Comparison of ENCODE assay signal across 18 mouse cellular contexts in genomic region chr6:6173166-6173934, GRCm38 (mm10). TPM values are rescaled to one million over a fixed set of nuclear protein-coding genes. Genes with fewer than 3 reads are reported as not detected.
DNase-seq lines count a peak whose midpoint lies in the region; ATAC-seq and TF ChIP-seq lines count a peak whose summit lies in the region.
"Had no signal": no experiment of that assay in that cellular context is flagged by ENCODE, and none has a peak within 500 bp of the region (broad histone marks: within the 10 kb centered on the region; RNA-seq: fewer than 3 reads in every experiment).

No protein-coding gene starts in this region.

- H3K36me3 ChIP-seq in hindbrain, embryonic 13.5 days: no peaks in the 10 kb centered on the region
- no peaks in the 10 kb centered on the region for H3K36me3 ChIP-seq in hindbrain, embryonic 12.5 days
- no peaks in the 10 kb centered on the region for H3K36me3 ChIP-seq in forebrain, embryonic 16.5 days (ENCODE audit: control insufficient read depth, insufficient read depth)
- H3K36me3 ChIP-seq in neural tube, embryonic 13.5 days: no peaks in the 10 kb centered on the region
- H3K36me3 ChIP-seq: embryonic facial prominence, embryonic 15.5 days; intestine, embryonic 15.5 days had no signal

- in situ Hi-C loops in Patski (cut with MboI; ENCODE audit: low pct_unique_long_range_greater_than_20kb): no loop called here

- H3K4me1 ChIP-seq in hindbrain, embryonic 13.5 days (replicated peaks): peaks cover 34% of the 10 kb centered on the region
- H3K4me1 ChIP-seq in hindbrain, embryonic 12.5 days: peaks cover 27% of the 10 kb centered on the region
- peaks cover 27% of the 10 kb centered on the region for H3K4me1 ChIP-seq in forebrain, embryonic 16.5 days (replicated peaks; ENCODE audit: control insufficient read depth, insufficient read depth, low read length)
- peaks cover 37% of the 10 kb centered on the region for H3K4me1 ChIP-seq in neural tube, embryonic 13.5 days (replicated peaks)

- CTCF ChIA-PET in Patski (lab: Charles Lee): no interaction called here

- peak; percentile 94 for DNase-seq in Patski (ENCODE audit: low read depth, low spot score)
- no peak for DNase-seq in left cerebral cortex, postnatal 36 days (ENCODE audit: low spot score in 2 of 2)
- no peak for DNase-seq in gastrocnemius, postnatal 36 days
- DNase-seq in left cerebral cortex, postnatal 10 days (ENCODE audit: extremely low spot score in 1 of 2, low spot score in 2 of 2): no peak
- DNase-seq: B cell, adult 2 months; cerebellum, adult 11-12 months; kidney, postnatal 36 days; right cerebral cortex, postnatal 14 days; thymus, adult 18-20 months had no signal

- intact Hi-C loops in left cerebral cortex, postnatal 36 days (cut with DNase I): no loop called here
- intact Hi-C loops in gastrocnemius, postnatal 36 days (cut with DNase I): no loop called here
- intact Hi-C loops in left cerebral cortex, postnatal 10 days (cut with DNase I): no loop called here

- H3K27me3 ChIP-seq in hindbrain, embryonic 13.5 days: no peaks in the 10 kb centered on the region
- no peaks in the 10 kb centered on the region for H3K27me3 ChIP-seq in hindbrain, embryonic 12.5 days
- H3K27me3 ChIP-seq in Patski: no peaks in the 10 kb centered on the region
- H3K27me3 ChIP-seq in forebrain, embryonic 16.5 days (replicated peaks; ENCODE audit: control insufficient read depth, insufficient read depth, low read length): no peaks in the 10 kb centered on the region
- no peaks in the 10 kb centered on the region for H3K27me3 ChIP-seq in neural tube, embryonic 13.5 days
- H3K27me3 ChIP-seq: embryonic facial prominence, embryonic 15.5 days; intestine, embryonic 15.5 days had no signal

- H3K27ac ChIP-seq in hindbrain, embryonic 13.5 days: peak overlapping the region; percentile 72
- H3K27ac ChIP-seq in hindbrain, embryonic 12.5 days: no peak overlapping the region
- H3K27ac ChIP-seq in forebrain, embryonic 16.5 days (ENCODE audit: low read length): peak overlapping the region; percentile 77
- H3K27ac ChIP-seq in neural tube, embryonic 13.5 days (replicated peaks): peak overlapping the region; percentile 67
- H3K27ac ChIP-seq: embryonic facial prominence, embryonic 15.5 days; intestine, embryonic 15.5 days had no signal

- H3K4me3 ChIP-seq in hindbrain, embryonic 13.5 days: no peak overlapping the region
- H3K4me3 ChIP-seq in hindbrain, embryonic 12.5 days: no peak overlapping the region
- no peak overlapping the region for H3K4me3 ChIP-seq in forebrain, embryonic 16.5 days (replicated peaks; ENCODE audit: low read length)
- H3K4me3 ChIP-seq in neural tube, embryonic 13.5 days: no peak overlapping the region
- H3K4me3 ChIP-seq: embryonic facial prominence, embryonic 15.5 days; intestine, embryonic 15.5 days; megakaryocyte, embryonic 14.5 days had no signal

- no peak overlapping the region for H3K9ac ChIP-seq in hindbrain, embryonic 13.5 days
- no peak overlapping the region for H3K9ac ChIP-seq in hindbrain, embryonic 12.5 days
- H3K9ac ChIP-seq in forebrain, embryonic 16.5 days (replicated peaks; ENCODE audit: low read depth, low read length): 0 out of 2 replicates have a peak overlapping the region, but pooled peaks have one; percentile 23
- H3K9ac ChIP-seq in neural tube, embryonic 13.5 days: no peak overlapping the region
- H3K9ac ChIP-seq: embryonic facial prominence, embryonic 15.5 days; intestine, embryonic 15.5 days had no signal

- POLR2A ChIA-PET in Patski (lab: Charles Lee): interaction anchor here (0.6 kb wide), 2 partner anchors 59 to 436 kb away, joined by 3 to 6 read pairs; no protein-coding TSS in a partner anchor

- no peak for TF ChIP-seq CTCF in Patski (IDR thresholded peaks at IDR 0.05)

- peak overlapping the region; percentile 17; the same call in 1 of the 2 replicates for H3K4me2 ChIP-seq in hindbrain, embryonic 13.5 days
- H3K4me2 ChIP-seq in hindbrain, embryonic 12.5 days (replicated peaks): no peak overlapping the region
- H3K4me2 ChIP-seq in forebrain, embryonic 16.5 days (ENCODE audit: low read length): peak overlapping the region; percentile 35
- peak overlapping the region; percentile 21; the same call in 1 of the 2 replicates for H3K4me2 ChIP-seq in neural tube, embryonic 13.5 days
- H3K4me2 ChIP-seq: embryonic facial prominence, embryonic 15.5 days; intestine, embryonic 15.5 days; liver, embryonic 11.5 days had no signal

- no peaks in the 10 kb centered on the region for H3K9me3 ChIP-seq in hindbrain, embryonic 13.5 days
- no peaks in the 10 kb centered on the region for H3K9me3 ChIP-seq in hindbrain, embryonic 12.5 days (replicated peaks)
- H3K9me3 ChIP-seq in forebrain, embryonic 16.5 days (ENCODE audit: control insufficient read depth, low read length): no peaks in the 10 kb centered on the region
- no peaks in the 10 kb centered on the region for H3K9me3 ChIP-seq in neural tube, embryonic 13.5 days
- H3K9me3 ChIP-seq: embryonic facial prominence, embryonic 15.5 days; G1E; intestine, embryonic 15.5 days had no signal

- WGBS in hindbrain, embryonic 13.5 days: 24% methylated on average over 15 of the region's 15 CpGs
- WGBS in hindbrain, embryonic 12.5 days: 27% methylated on average over 15 of the region's 15 CpGs
- WGBS in forebrain, embryonic 16.5 days: 7% methylated on average over 15 of the region's 15 CpGs
- WGBS in neural tube, embryonic 13.5 days: 37% methylated on average over 15 of the region's 15 CpGs

- peak; percentile 30; the same call in 1 of the 2 replicates for ATAC-seq in hindbrain, embryonic 13.5 days (ENCODE audit: low FRiP score)
- no peak; the same call in 1 of the 2 replicates for ATAC-seq in hindbrain, embryonic 12.5 days (ENCODE audit: low FRiP score)
- peak; percentile 57 for ATAC-seq in Patski
- ATAC-seq in forebrain, embryonic 16.5 days: peak; percentile 61
- no peak; the same call in 1 of the 2 replicates for ATAC-seq in neural tube, embryonic 13.5 days (ENCODE audit: low read depth)
- ATAC-seq: intestine, embryonic 15.5 days had no signal

RNA-seq across cellular contexts. Expression of gene Slc25a13, which starts 43.6 kb away (rescaled TPM):
- polyA plus RNA-seq in hindbrain, embryonic 13.5 days (2015; fragmentation: Nextera tagmentation; extraction: Ambion mirVana): 7.4 and 7.8 TPM in 2 replicates
- polyA plus RNA-seq in hindbrain, embryonic 12.5 days (2016; fragmentation: Nextera tagmentation; extraction: Ambion mirVana): 18.9 and 19.1 TPM in 2 replicates
- polyA plus RNA-seq in Patski (2021): 76.1 TPM
- polyA plus RNA-seq in forebrain, embryonic 16.5 days (2015; fragmentation: Nextera tagmentation; extraction: Ambion mirVana): 7.9 and 10.2 TPM in 2 replicates
- polyA plus RNA-seq in neural tube, embryonic 13.5 days (2015; fragmentation: Nextera tagmentation; extraction: Ambion mirVana): 6.1 and 8.6 TPM in 2 replicates
- 1 to 10 TPM; 2.1 to 2.3 TPM for total RNA-seq in left cerebral cortex, postnatal 36 days (2021)
- under 1 TPM; 0.74 to 0.84 TPM for total RNA-seq in gastrocnemius, postnatal 36 days (2021)
- total RNA-seq in left cerebral cortex, postnatal 10 days (2021): 1 to 10 TPM; 1.6 to 2.1 TPM

Comparison
In these comparisons a context has a peak if more than half of its experiments do, and no peak if none do; other contexts are left out.
1. ATAC-seq: peak in hindbrain, embryonic 13.5 days (single experiment), Patski (single experiment) and forebrain, embryonic 16.5 days (single experiment); none in hindbrain, embryonic 12.5 days (single experiment) and neural tube, embryonic 13.5 days (single experiment).